Mouse (Mus musculus): ENCODE measurements around the gene Brd2.

- TF ChIP-seq CTCF (IDR thresholded peaks at IDR 0.05; ENCODE audit: extremely low read depth, insufficient read depth, low read length) (no peak), POLR2A (IDR thresholded peaks at IDR 0.05; ENCODE audit: extremely low read depth, insufficient read depth, low read length) (no peak)
These were observed 43.4 kb downstream of the Brd2 start for GRCm38 (mm10) chr17:34079002-34079401.
